Mouse (Mus musculus): Measurements from ENCODE around the gene Src. TPM values are rescaled to one million over a fixed set of nuclear protein-coding genes. Genes with fewer than 3 reads are reported as not detected.

Src gene
- polyA plus RNA-seq, 1 experiment from 2014 or later, result 30.1 TPM

DNA sequence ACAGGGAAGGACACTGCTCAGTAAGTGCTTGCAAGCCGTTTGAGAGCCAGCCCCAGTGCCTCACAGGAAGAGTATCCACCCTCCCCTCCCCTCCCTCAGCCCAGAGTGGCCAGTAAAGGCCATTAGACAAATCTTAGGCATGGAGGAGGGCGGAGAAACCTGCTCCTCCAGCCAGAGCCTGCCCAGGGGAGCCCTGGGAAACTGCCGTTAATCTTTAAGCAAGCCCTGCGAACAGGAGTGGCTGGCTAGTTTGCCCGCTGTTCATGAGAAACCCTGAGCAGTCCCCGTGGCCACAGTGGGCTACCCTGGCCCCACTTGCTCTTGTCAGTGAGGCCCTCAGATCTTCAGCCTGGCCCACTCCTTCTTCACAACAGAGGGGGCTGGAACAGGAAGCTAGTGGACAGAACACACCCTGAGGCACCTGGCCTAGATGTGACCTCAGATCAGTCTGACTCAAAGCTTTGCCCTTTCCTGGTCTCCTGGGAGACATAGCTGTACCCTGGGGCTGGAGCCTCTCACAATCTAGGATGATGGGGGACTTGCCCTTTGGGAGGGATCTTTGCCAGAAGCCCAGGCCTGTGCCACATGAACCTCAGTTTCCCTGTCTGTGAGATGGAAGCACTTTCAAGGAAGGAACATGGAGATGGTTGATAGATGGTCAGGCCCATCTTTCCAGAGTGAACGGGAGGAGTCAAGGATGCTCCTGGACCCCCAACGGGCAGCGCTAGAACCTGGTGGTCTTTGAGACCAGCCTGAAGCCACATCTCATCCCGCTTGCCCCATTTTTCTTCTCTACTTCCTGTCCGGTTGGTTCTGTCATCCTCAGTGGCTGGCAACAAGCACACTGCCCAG lies 4.8 kb downstream of the Src start:
- 49% methylated on average over 11 of the region's 11 CpGs for WGBS
- Histone ChIP-seq H3K4me1 (replicated peaks; ENCODE audit: control insufficient read depth, insufficient read depth, low read length) (peaks cover 49% of the 10 kb centered on the region), H3K4me2 (replicated peaks) (peak overlapping the region; percentile 94), H3K9ac (peak overlapping the region; percentile 99), H3K27me3 (ENCODE audit: control insufficient read depth, insufficient read depth, low read length) (no peaks in the 10 kb centered on the region), H3K9me3 (ENCODE audit: control insufficient read depth, low read length) (no peaks in the 10 kb centered on the region), H3K36me3 (replicated peaks; ENCODE audit: control insufficient read depth, insufficient read depth) (0 out of 2 replicates have a peak, but pooled peaks cover 5% of the 10 kb centered on the region), H3K27ac (peak overlapping the region; percentile 92), H3K4me3 (replicated peaks; ENCODE audit: low read length) (peak overlapping the region; percentile 82)
- no peak for ATAC-seq (ENCODE audit: low FRiP score)
- DNase-seq (ENCODE audit: low spot score), result no peak

DNA sequence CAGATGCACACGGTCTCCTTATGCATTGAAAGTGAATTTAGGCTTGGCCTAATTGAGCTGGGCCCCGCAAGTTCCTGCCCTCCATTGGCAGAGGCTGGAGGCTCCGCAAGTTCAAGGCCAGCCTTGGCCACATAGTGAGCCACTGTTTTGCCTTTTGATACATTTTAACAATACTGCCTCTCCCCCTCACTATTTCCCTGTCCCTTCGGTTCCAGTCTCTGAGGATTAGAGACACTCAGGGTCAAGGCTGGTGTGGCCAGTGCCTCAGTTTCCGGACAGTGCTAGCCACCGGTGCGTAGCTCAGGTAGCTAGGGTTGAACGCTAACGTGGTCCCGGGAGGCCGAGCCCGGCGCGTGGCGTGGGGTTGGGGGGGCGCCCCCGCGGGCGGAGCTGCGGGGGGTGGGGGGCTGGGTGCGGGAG lies 5.5 kb downstream of the Src start:
- Histone ChIP-seq H3K36me3 (replicated peaks; ENCODE audit: control insufficient read depth, insufficient read depth) (peaks cover 11% of the 10 kb centered on the region), H3K9me3 (ENCODE audit: control insufficient read depth, low read length) (no peaks in the 10 kb centered on the region), H3K4me1 (replicated peaks; ENCODE audit: control insufficient read depth, insufficient read depth, low read length) (peaks cover 50% of the 10 kb centered on the region), H3K27ac (peak overlapping the region; percentile 92), H3K9ac (peak overlapping the region; percentile 99), H3K27me3 (ENCODE audit: control insufficient read depth, insufficient read depth, low read length) (no peaks in the 10 kb centered on the region), H3K4me2 (replicated peaks) (peak overlapping the region; percentile 94), H3K4me3 (replicated peaks; ENCODE audit: low read length) (peak overlapping the region; percentile 82)
- no peak for ATAC-seq (ENCODE audit: low FRiP score)
- no peak for DNase-seq (ENCODE audit: low spot score)
- WGBS, result 8% methylated on average over 15 of the region's 21 CpGs

DNA sequence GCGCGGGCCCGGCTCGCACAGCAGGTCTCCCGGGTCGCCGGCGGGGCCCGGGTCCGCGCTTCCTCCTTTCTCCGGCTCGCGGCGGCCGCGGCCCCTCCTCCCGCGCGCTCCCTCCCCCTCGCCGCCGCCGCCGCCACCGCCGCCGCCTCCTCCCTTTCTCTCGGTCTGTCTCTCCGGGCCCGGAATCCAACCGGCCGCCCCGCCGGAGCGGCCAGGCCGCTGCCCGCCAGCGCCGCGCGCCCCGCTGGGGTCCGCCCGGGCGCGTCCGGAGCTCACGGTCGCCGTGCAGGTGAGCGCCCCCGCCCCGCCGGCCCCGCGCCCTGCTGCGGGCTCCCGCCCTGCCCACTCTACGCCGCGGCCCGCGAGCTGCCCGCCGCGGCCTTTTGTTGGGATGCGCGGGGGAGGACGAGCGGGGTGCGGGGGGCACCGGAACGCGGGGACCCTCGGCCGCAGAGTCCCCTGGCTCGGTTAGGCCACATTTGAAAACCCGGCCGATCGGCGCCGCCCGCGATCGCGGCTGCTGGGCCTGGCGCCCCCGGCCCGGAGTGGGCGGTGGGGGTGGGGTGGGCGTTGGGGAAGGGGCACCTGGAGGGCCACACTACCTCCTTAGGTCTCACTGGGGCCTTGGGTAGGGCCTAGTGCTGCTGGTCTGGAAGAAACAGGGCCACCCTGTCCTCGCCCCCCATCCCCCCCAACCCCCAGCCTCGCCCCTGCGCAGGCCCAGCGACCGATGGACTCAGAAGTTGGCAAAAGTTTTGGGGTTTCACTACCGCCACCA lies 6.1 kb downstream of the Src start:
- peak overlapping the region; percentile 82 for H3K4me3 ChIP-seq (replicated peaks; ENCODE audit: low read length)
- no peaks in the 10 kb centered on the region for H3K9me3 ChIP-seq (ENCODE audit: control insufficient read depth, low read length)
- no peak for DNase-seq (ENCODE audit: low spot score)
- peaks cover 47% of the 10 kb centered on the region for H3K4me1 ChIP-seq (replicated peaks; ENCODE audit: control insufficient read depth, insufficient read depth, low read length)
- H3K27ac ChIP-seq, result peak overlapping the region; percentile 92
- peaks cover 17% of the 10 kb centered on the region for H3K36me3 ChIP-seq (replicated peaks; ENCODE audit: control insufficient read depth, insufficient read depth)
- WGBS, result under 1% methylated on average over 46 of the region's 98 CpGs
- peak overlapping the region; percentile 99 for H3K9ac ChIP-seq
- ATAC-seq (ENCODE audit: low FRiP score), result 0 out of 2 replicates have a peak, but pooled peaks have one; percentile 18
- H3K4me2 ChIP-seq (replicated peaks), result peak overlapping the region; percentile 94
- no peaks in the 10 kb centered on the region for H3K27me3 ChIP-seq (ENCODE audit: control insufficient read depth, insufficient read depth, low read length)

DNA sequence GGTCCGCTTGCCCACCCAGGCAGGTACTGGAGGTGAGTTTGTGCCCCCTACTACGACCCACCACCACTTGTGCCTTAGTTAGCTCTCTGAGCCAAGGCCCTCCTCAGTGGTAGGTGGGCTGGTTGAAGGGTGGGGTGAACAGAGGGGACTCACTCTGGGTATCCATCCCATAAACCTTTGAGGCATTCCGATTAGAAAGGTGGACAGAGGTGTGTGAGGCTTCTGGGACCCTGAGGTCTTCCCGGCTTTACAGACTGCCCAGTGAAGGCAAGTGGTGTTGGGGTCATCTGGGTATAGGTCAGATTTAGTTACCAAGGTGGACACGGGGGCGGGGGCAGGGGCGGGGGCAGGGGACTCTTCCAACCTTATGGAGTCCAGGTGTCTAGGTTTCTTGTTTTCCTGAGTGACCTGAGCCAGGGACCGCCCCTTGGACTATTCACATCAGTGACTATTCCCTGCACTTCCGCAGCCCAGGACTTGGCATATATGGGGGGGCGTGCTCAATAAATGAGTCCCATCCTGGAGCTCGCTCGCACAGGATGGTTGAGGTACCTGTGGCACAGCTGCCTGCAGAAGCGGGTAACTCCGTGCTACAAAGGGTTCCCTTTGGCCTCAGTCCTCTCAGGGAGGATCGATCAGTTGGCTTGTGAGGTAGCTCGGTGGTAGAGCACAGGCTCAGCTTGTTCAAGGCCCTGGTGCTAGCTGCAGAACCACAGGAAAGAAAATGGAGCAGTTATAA lies 6.8 kb downstream of the Src start:
- 71% methylated on average over 16 of the region's 16 CpGs for WGBS
- Histone ChIP-seq H3K9ac (peak overlapping the region; percentile 99), H3K4me3 (replicated peaks; ENCODE audit: low read length) (peak overlapping the region; percentile 82), H3K27ac (peak overlapping the region; percentile 92), H3K4me1 (replicated peaks; ENCODE audit: control insufficient read depth, insufficient read depth, low read length) (peaks cover 52% of the 10 kb centered on the region), H3K9me3 (ENCODE audit: control insufficient read depth, low read length) (no peaks in the 10 kb centered on the region), H3K4me2 (replicated peaks) (peak overlapping the region; percentile 94), H3K36me3 (replicated peaks; ENCODE audit: control insufficient read depth, insufficient read depth) (peaks cover 20% of the 10 kb centered on the region), H3K27me3 (ENCODE audit: control insufficient read depth, insufficient read depth, low read length) (no peaks in the 10 kb centered on the region)
- ATAC-seq (ENCODE audit: low FRiP score), result 0 out of 2 replicates have a peak, but pooled peaks have one; percentile 25
- DNase-seq (ENCODE audit: low spot score), result no peak

DNA sequence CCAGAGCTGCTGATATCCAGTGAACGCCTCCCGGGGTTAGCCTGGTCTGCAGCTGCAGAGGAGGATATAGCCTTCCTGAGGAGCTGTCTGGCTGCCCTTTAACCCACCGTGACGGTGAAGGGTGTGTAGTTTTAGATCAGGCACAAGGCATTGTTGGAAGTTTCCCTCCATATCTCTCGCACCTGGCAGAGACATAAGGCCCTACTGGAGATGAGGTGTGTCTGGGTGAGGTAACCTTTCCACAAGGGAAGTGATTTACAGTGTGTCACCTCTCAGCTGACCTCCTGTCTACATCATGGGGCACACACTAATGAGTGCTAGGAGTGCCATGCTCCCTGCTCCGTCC lies 7.4 kb downstream of the Src start:
- Histone ChIP-seq H3K4me3 (replicated peaks; ENCODE audit: low read length) (peak overlapping the region; percentile 82), H3K4me1 (replicated peaks; ENCODE audit: control insufficient read depth, insufficient read depth, low read length) (peaks cover 57% of the 10 kb centered on the region), H3K27me3 (ENCODE audit: control insufficient read depth, insufficient read depth, low read length) (no peaks in the 10 kb centered on the region), H3K4me2 (replicated peaks) (peak overlapping the region; percentile 94), H3K9me3 (ENCODE audit: control insufficient read depth, low read length) (no peaks in the 10 kb centered on the region), H3K27ac (peak overlapping the region; percentile 92; the same call in 1 of the 2 replicates), H3K36me3 (replicated peaks; ENCODE audit: control insufficient read depth, insufficient read depth) (peaks cover 25% of the 10 kb centered on the region), H3K9ac (peak overlapping the region; percentile 99)
- ATAC-seq (ENCODE audit: low FRiP score), result no peak
- WGBS, result 77% methylated on average over 6 of the region's 6 CpGs
- DNase-seq (ENCODE audit: low spot score), result no peak

DNA sequence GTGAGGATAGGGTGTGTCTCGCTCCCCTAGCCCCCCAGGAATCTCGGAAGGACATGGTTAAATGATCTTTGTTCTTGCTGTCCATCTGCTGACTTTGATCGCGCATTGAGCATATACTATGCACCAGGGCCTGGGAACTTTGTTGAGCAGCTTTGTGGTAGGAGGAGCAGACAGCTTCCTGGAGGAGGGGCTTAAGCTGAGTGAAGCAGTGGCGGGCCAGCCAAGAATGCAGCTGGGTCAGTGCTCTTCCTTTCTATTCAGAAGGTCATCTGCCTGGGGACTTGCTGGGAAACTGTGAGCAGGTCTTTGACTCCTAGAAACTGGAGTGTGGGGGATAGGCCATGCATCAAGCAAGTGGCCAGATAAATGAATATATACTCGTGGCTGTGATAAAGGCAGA lies 7.9 kb downstream of the Src start:
- 72% methylated on average over 6 of the region's 6 CpGs for WGBS
- Histone ChIP-seq H3K4me2 (replicated peaks) (peak overlapping the region; percentile 94), H3K4me1 (replicated peaks; ENCODE audit: control insufficient read depth, insufficient read depth, low read length) (peaks cover 61% of the 10 kb centered on the region), H3K27ac (no peak overlapping the region), H3K27me3 (ENCODE audit: control insufficient read depth, insufficient read depth, low read length) (no peaks in the 10 kb centered on the region), H3K9me3 (ENCODE audit: control insufficient read depth, low read length) (no peaks in the 10 kb centered on the region), H3K9ac (no peak overlapping the region), H3K4me3 (replicated peaks; ENCODE audit: low read length) (0 out of 2 replicates have a peak overlapping the region, but pooled peaks have one; percentile 82), H3K36me3 (replicated peaks; ENCODE audit: control insufficient read depth, insufficient read depth) (peaks cover 26% of the 10 kb centered on the region)
- DNase-seq (ENCODE audit: low spot score), result no peak
- ATAC-seq (ENCODE audit: low FRiP score), result no peak

DNA sequence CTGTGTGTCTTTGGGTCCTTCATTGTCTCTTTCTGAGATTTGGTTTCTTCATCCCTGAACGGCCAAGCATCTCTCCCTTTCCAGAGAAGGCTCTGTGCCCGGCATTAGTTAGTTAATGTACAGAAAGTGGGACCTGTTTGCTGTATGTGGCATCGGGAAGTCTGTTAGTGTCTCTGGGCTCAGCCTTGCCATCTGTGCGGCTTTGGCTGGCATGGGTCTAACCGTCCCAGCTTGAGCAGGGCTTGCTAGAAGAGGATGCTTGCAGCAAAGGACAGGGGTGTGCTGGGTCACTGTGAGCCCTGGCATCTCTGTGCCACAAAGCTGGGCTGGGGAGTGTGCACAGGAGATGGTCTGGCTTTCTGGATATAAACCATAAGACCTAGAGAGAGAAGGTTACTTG lies 8.9 kb downstream of the Src start:
- WGBS, result 83% methylated on average over 5 of the region's 5 CpGs
- DNase-seq (ENCODE audit: low spot score) (no peak), ATAC-seq (ENCODE audit: low FRiP score) (no peak)
- H3K27ac ChIP-seq, result no peak overlapping the region
- H3K4me2 ChIP-seq (replicated peaks), result no peak overlapping the region
- H3K4me3 ChIP-seq (replicated peaks; ENCODE audit: low read length), result no peak overlapping the region
- H3K4me1 ChIP-seq (replicated peaks; ENCODE audit: control insufficient read depth, insufficient read depth, low read length), result peaks cover 71% of the 10 kb centered on the region
- H3K27me3 ChIP-seq (ENCODE audit: control insufficient read depth, insufficient read depth, low read length), result no peaks in the 10 kb centered on the region
- peaks cover 26% of the 10 kb centered on the region for H3K36me3 ChIP-seq (replicated peaks; ENCODE audit: control insufficient read depth, insufficient read depth)
- H3K9ac ChIP-seq, result no peak overlapping the region
- no peaks in the 10 kb centered on the region for H3K9me3 ChIP-seq (ENCODE audit: control insufficient read depth, low read length)

DNA sequence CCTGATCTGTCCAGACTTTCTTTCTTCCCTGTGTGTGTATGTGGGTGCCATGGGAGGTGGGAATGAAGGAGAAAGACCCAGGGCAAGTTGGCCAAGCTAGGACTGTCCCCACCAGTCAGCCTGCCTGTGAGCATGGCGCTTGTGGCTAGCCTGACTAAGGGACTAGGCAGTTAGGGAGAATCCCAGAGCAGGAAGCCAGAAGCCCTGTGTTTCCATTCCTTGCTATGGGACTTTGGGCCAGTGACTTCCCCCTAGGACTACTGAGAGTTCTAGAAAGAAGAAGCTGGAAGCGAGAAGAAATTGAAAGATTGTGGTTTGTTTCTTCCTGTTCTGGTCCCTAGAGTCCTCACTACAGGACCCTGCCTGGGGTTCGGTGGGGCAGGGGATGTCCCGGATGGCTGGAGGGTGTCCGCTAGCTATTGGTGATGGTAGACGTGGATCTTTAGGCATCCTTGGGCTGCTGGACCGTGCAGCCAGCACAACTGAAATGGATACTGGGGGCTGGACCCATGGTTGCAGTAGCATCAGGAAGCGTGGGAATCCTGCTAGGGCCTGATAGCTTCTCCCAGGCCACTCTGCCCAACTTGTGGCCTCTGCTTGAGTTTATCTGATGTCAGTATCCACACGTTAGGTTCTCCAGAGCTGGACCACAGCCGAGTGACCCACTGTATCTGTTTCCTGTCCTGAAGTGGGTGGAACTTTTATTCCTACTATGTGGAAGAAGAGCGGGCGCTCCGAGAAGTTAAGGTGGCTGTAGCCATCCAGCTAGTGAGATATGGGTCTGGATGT lies 10.3 kb downstream of the Src start:
- Histone ChIP-seq H3K27ac (0 out of 2 replicates have a peak overlapping the region, but pooled peaks have one; percentile 0), H3K4me1 (replicated peaks; ENCODE audit: control insufficient read depth, insufficient read depth, low read length) (peaks cover 72% of the 10 kb centered on the region), H3K4me3 (replicated peaks; ENCODE audit: low read length) (no peak overlapping the region), H3K9ac (no peak overlapping the region), H3K36me3 (replicated peaks; ENCODE audit: control insufficient read depth, insufficient read depth) (peaks cover 26% of the 10 kb centered on the region), H3K27me3 (ENCODE audit: control insufficient read depth, insufficient read depth, low read length) (no peaks in the 10 kb centered on the region), H3K9me3 (ENCODE audit: control insufficient read depth, low read length) (no peaks in the 10 kb centered on the region), H3K4me2 (replicated peaks) (no peak overlapping the region)
- WGBS, result 92% methylated on average over 13 of the region's 13 CpGs
- ATAC-seq (ENCODE audit: low FRiP score) (no peak), DNase-seq (ENCODE audit: low spot score) (no peak)

Measured in hindbrain, embryonic 14.5 days (tissue).